Mouse (Mus musculus) layer of hippocampus, postnatal 36 days (tissue): ENCODE data around the gene Srr. TPM values are rescaled to one million over a fixed set of nuclear protein-coding genes. Genes with fewer than 3 reads are reported as not detected.

Experiments used
- DNase-seq, 2 experiments: peaks; one replicate each; pipeline ENCODE4 v3.0.0; 2022
- total RNA-seq, 2 experiments: library from RNA; stranded (reverse); gene quantifications; 2 replicates each; pipeline ENCODE4 v1.2.3; 2021

The Srr gene
- 10 to 100 TPM; 95.7 to 99.8 TPM for total RNA-seq

DNA sequence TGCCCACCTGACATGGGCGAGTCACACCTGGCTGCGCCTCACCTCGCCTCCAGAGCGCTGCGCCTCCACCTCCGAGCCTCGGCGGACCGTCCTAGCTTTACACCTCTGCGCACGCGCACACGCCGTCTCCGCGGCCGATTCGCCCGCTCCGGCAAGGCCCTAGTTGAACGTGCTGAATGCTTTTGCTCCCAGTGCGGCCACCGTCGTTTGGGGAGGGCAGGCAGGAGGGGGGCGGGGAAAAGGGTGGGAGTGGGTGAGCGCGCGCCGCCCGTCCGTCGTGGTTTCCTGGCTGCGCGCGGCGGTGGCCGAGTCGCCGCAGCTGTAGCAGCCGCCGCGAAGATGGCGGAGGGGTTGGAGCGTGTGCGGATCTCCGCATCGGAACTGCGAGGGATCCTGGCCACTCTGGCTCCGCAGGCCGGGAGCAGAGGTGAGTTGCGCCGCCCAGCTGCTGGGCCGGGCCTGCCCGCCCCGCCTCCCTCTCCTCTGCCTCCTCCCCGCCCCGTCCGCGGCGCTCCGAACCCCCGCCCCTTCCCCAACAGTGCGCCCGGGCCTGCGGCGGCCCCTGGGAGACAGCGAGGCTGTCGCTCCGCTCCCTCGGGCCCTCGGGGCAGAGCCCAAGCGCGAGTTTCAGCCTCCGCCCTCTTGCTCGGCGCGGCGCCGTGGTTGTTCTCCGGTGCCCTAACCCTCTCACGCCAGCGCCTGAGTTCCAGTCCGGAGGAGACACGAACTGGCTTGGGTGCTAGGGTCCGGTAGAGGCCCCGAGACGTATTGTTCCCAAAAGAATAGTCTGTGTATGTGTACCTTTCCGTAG is at the start of gene Srr, which contains the start of gene Smg6:
Gene Srr, minus strand, starts transcription at position 372 of the 811 bp plus-strand sequence.
Gene Smg6, plus strand, starts transcription at position 247 of the 811 bp plus-strand sequence.
- peak; percentile 91 to 92 for DNase-seq

GRCm38 (mm10) chr11:74974615-74975014 is 48.9 kb upstream of the Srr start:
- no peak for DNase-seq

DNA sequence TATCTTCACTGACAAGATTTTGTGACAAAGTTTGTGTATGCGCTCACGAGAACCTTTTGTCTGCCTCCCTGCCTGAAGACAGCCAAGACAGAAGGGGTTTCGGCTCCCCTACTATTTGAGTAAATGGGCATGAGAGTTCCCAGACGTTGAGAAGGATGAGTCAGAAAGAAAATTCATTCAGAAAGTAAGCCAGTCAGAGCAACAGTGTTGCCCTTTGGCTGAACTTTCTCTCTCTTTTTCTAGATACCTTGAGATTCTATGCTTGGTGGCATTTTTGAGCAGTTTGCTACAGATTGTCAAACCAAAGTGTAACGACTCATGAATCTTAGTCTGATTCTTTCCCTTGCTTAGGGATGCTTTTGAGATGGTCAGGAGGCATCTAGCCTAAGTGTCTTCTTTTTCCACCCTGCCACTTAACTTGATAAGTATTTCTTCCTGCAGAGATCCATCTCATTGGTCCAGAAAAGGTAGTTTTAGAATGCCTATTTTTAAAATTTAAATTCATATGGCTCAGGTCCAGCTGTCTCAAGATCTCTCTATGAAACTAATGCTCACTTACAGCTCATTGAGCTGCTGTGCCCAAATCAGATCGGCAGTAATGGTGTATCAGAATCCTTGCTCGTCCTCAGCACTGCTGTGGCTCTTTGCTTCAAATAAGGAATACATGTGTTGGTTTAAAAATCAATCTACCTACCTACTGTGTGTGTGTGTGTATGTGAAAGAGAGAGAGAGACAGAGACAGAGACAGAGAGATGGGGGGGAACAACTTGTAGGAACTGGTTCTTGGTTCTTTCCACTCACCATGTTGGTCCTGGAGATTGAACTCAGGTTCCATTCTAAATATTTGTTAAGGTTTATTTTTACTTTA is 47.8 kb upstream of the Srr start:
- DNase-seq, result no peak

DNA sequence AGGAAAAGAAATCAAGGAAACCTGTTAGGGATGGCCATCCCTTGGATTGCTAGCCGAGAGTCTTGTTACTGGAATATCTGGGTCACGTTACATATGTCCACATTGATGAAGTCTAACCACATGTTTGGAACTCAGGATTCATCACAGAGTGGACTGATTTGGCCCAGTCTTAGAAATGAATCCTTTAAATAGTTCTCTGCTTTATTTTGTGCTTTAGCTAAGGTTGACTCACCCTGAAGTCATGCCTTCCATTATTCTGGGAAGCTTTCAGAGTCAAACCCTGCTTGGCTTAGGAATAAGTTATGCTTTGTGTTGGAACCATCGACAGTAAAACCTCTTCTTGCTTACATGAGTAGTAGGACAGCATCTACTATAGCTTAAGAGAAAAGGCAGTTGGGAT is 39.8 kb upstream of the Srr start:
- no peak for DNase-seq

DNA sequence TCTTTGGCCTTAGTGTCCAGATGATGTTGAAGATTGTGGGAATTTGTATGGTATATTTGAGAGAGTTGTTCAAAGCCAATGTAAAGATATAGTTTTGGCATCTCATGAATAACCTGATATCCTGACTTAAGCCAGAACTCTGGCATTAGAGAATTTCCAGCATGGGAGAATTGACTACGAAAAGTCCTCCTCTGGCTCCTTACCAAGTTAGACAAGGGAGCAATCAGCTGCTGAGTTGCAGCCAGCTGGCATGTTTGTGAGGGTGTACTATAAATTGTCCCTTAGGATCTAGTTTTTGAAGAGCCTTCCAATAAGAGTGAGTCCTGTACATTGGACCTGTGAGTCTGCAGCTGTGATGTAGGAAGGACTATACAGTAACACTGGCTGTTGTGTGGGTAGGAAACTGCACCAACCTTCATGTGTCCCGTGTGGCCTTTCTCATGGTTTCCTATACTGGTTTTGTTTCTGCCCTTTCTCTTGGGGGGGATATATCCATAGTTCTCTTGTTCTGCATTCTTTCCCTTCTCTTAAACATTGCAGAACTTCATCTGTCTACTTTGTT is 37.2 kb upstream of the Srr start:
- no peak for DNase-seq

DNA sequence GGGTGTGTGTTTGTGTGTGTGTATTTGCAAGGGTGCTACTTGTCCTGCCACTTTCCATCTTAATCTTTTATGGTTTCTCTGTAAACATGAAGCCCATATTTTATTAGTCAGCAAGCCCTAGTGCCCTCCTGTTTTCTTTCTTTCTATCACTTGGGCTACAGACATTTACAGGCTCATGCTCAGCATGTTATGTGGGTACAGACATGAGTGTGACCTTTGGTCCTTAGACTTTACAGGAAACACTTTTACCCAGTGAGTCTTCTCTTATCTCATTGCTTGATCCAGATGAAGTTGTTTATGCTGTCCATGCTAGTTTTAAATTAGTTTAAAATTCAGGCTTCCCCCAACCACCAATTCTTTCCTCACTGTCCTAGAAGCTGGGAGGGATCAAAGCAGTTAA is 36.2 kb upstream of the Srr start:
- DNase-seq, result no peak

DNA sequence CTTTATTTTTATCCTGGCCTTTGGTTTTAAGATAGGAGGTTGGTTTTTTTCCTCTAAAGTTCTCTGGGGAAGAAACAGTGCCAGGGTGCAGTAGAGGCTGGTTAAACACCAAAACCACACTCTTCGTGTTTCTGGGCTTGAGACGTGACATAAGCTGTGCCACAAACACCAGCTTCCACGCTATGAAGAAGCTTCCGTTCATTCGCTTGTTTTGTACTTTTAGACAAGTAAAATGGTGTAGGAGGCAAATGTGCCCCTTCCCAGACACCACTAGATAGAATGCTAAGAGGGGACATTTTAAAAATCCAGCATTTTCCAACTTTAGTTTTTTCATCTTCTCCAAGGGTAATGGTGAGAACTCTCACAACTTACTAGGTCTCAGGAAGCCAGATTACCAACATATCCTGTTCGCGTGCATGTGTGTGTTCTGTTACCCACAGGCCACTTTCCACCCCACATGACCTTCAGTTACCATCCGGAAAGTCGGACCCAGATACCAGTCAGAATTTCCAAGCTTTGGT is 34.3 kb upstream of the Srr start:
- no peak for DNase-seq

- DNase-seq, result no peak
Observed at GRCm38 (mm10) chr11:74959501-74959900, 33.8 kb upstream of the Srr start.

DNA sequence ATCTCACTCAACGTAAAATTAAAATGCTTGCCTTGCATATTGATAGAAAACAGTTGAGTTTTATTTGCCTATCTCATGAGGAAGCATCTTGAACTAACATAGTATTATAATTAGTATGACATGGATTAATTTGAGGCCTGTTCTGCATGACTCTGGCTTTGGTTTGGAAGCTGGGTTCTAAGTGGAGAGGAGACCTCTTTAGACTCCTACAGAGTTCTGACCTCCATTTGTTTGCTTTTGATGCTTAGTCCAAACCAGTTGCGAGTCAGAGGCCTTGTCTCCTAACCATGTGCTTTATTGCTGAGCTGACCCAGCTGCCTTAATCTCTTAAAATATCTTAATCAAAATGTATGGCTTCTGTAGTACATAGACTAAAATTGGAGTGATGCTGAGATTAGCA is 31.9 kb upstream of the Srr start:
- no peak for DNase-seq

DNA sequence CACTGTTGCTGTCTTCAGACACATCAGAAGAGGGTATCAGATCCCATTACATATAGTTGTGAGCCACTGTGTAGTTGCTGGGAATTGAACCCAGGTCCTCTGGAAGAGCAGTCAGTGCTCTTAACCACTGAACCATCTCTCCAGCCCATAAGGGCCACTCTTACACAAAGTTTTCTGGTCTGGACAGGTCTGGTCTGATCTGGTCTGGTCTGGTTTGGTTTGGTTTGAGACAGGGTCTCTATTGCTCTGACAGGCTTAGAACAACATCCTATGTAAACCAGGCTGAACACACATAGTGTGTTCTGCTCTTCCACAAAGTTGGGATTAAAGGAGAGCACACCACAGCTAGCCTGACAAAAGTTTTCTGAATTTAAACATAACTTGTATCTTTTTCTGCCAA is 30.3 kb upstream of the Srr start:
- no peak for DNase-seq

DNA sequence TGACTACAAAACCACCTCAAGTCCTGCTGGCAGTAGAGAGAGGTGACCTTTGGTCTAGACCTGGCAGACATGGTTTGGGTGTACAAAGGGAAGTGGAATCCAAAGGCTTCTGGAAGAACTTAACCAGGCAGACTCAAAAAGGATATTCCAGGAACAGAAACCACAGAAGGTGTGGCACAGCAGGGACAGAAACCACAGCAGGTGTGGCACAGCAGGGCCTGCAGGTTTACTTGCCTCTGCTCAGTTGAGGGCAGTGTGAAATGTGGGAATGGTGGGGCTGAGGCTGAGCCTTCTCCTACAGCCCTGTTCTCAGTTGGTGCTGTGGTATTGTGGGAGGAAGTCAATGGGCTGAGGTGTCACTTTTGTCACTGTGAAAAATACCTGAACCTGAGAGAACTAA is 29.2 kb upstream of the Srr start:
- DNase-seq, result no peak

DNA sequence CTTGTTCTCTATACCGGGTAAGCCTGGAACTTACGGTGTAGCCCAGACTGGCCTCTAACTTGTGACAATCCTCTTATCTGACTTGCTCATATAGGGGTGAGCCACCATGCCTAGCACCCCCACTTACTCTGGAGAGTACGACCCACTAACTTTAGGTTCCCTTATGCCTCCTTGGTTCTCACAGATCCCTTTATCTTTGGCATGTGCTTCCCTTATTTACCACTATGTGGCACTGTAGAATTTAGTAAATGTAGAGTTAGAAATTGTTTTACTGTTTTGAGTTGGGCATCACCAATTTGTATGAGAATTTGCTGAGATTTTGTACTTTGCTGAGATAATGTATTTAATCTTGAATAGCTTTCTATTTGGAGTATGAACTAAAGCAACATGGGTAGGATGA is 20.6 kb upstream of the Srr start:
- no peak for DNase-seq

GRCm38 (mm10) chr11:74930391-74930790 is 4.6 kb upstream of the Srr start:
- no peak for DNase-seq

- no peak for DNase-seq
Observed at GRCm38 (mm10) chr11:74929111-74929510, 3.4 kb upstream of the Srr start.

GRCm38 (mm10) chr11:74927236-74927725 is 1.5 kb upstream of the Srr start:
- DNase-seq, result no peak

DNA sequence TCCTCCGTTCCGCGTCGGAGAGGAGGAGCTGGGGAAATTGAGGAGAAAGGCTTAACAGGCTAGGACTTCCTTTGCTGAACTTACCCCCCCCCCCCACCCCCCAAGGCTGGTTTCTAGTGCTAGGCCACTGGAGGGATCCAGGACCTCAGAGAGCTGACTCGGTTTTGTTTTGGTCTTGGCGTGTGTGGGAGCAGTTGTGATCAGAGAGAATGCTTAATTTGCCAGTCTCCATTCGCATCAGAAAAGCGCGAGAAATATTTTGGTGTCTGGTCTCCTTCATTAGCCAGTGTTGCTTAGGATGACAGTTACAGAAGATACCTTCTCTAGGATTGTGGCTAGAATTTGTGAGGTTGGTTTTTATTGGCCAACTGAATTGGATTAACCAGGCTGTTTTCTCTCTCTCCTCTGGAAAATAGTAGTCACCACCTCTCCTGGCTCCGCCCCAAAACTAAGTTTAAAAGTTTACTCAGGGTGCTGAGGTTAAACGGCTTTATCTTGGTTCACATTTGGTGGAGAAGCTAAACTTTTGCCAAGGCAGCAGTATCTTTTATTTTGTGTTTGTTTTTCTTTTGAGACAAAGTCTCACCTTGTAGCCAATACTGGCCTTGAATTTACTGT is 749 bp upstream of the Srr start:
- DNase-seq, result no peak

DNA sequence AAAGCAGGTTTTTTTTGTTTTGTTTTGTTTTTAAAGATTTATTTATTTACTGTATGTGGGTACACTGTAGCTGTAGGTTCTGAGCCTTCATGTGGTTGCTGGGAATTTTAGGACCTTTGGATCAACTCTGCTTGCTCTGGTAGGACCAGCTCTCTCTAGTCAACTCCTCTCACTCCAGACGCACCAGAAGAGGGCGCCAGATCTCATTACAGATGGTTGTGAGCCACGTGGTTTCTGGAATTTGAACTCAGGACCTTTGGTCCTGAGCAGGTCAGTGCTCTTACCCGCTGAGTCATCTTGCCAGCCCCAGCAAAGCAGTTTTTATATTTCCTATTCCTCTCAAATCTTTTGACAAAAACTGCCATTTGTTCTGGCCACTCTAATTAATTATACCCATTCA is 1.6 kb downstream of the Srr start:
- no peak for DNase-seq

DNA sequence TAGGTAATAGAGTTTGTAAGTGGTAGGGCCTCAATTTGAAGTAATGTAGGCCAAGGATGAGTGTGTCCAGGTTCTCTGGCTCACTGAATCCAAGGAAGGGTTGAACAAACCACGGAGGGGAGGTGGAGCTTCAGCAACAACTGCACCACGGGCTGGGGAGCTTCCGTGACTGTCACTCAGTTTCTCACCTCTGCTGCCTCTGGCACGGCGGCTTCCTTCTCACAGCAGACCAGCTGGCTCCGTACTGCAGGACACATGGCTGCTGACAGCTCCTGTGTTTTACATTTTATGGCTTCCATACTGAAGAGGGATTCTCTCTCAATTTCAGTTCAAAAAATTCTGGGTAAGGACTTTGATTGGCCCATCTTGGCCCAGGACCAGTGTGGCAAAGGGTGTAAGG is 6.5 kb downstream of the Srr start:
- DNase-seq, result no peak

GRCm38 (mm10) chr11:74912492-74912891 is 13.3 kb downstream of the Srr start:
- DNase-seq, result no peak

GRCm38 (mm10) chr11:74909978-74910377 is 15.8 kb downstream of the Srr start:
- no peak for DNase-seq

GRCm38 (mm10) chr11:74908618-74909399 is 16.9 kb downstream of the Srr start:
- no peak for DNase-seq

- no peak for DNase-seq
Observed at GRCm38 (mm10) chr11:74907850-74908249, 17.9 kb downstream of the Srr start.
